Mouse (Mus musculus) midbrain, postnatal 0 days (tissue): ENCODE measurements around the gene Wdr83. TPM values are rescaled to one million over a fixed set of nuclear protein-coding genes. Genes with fewer than 3 reads are reported as not detected.
"Not testable (repeated sequence)": the region's sequence is repeated elsewhere in the genome, so short reads cannot be mapped to it uniquely, and the experiment has no call there.

Experiments used
- ATAC-seq: fragments of 200-750 bp; cut with Nextera tagmentation; 2 replicates; pipeline ENCODE4 v1.8.0; 2017; ENCODE audit warnings: moderate number of reproducible peaks, mild to moderate bottlenecking, moderate TSS enrichment, moderate library complexity; ENCODE audit not compliant: low FRiP score
- DNase-seq: peaks from one replicate; pipeline ENCODE4 v3.0.0-alpha.2; 2015; ENCODE audit warnings: low spot score
- H3K27ac ChIP-seq: fragments of 300-500 bp; sonication (generic); 2 replicates; pipeline ENCODE4 v1.5.1; 2014; ENCODE audit warnings: low read depth, mild to moderate bottlenecking, low read length, mixed read lengths
- H3K27me3 ChIP-seq: fragments of 300-500 bp; sonication (generic); 2 replicates; pipeline ENCODE4 v1.6.1; 2014; ENCODE audit warnings: low read length, control low read depth, mixed read lengths; ENCODE audit not compliant: insufficient read depth
- H3K36me3 ChIP-seq: fragments of 300-500 bp; sonication (generic); 2 replicates; pipeline ENCODE4 v1.6.1; 2014; ENCODE audit warnings: low read length, control low read depth, mixed read lengths; ENCODE audit not compliant: insufficient read depth
- H3K4me1 ChIP-seq: fragments of 300-500 bp; sonication (generic); 2 replicates; pipeline ENCODE4 v1.6.1; 2014; ENCODE audit warnings: mild to moderate bottlenecking, control low read depth, antibody characterized with exemption, low read length, mixed read lengths; ENCODE audit not compliant: insufficient read depth
- H3K4me2 ChIP-seq: fragments of 300-500 bp; sonication (generic); 2 replicates; pipeline ENCODE4 v1.6.1; 2014; ENCODE audit warnings: low read depth, mild to moderate bottlenecking, low read length, mixed read lengths; ENCODE audit not compliant: poor library complexity, severe bottlenecking
- H3K4me3 ChIP-seq: fragments of 300-500 bp; sonication (generic); 2 replicates; pipeline ENCODE4 v1.5.1; 2014; ENCODE audit warnings: low read depth, mild to moderate bottlenecking, low read length, moderate library complexity
- H3K9ac ChIP-seq: fragments of 300-500 bp; sonication (generic); replicated peaks from 2 replicates; pipeline ENCODE4 v1.6.1; 2014; ENCODE audit warnings: mild to moderate bottlenecking, low read length, moderate library complexity, mixed read lengths; ENCODE audit not compliant: poor library complexity, severe bottlenecking
- H3K9me3 ChIP-seq: fragments of 300-500 bp; sonication (generic); 2 replicates; pipeline ENCODE4 v1.6.1; 2016; ENCODE audit warnings: low read length, control low read depth
- CTCF ChIP-seq: IDR thresholded peaks from 2 replicates; pipeline ENCODE4 v1.5.1; 2016; ENCODE audit warnings: antibody characterized with exemption, mild to moderate bottlenecking
- WGBS: fragments of 180-500 bp; shearing (Covaris S2); extraction: QIAGEN DNeasy Blood & Tissue Kit; methylation state at CpG from one replicate; pipeline ENCODE4 v1.1.7; 2014; 5-methylcytosine and 5-hydroxymethylcytosine counted together
- polyA plus RNA-seq: library from polyadenylated mRNA; unstranded; fragments of >200 nt; fragmentation: Nextera tagmentation; extraction: Ambion mirVana; gene quantifications from 2 replicates; pipeline ENCODE4 v1.2.1, GENCODE M21; 2015
- total RNA-seq: library from RNA; depleted of rRNA; stranded (reverse); fragments of >200 nt; gene quantifications from 2 replicates; pipeline ENCODE4 v1.2.3, GENCODE M21; 2014

The Wdr83 gene
- total and polyA plus RNA-seq, 2 experiments from 2014 or later = 34.1 to 37.0 TPM

- H3K9me3 ChIP-seq = no peaks in the 10 kb centered on the region
- H3K4me3 ChIP-seq = peak within 1 kb of the TSS; percentile 49
- 0 out of 2 replicates have a peak within 1 kb of the TSS, but pooled peaks have one; percentile 12 for H3K27ac ChIP-seq
- peak within 1 kb of the TSS; percentile 69 for H3K4me2 ChIP-seq
- 0 out of 2 replicates have a peak, but pooled peaks cover 5% of the 10 kb centered on the region for H3K4me1 ChIP-seq
- DNase-seq (peak; percentile 87), ATAC-seq (peak; percentile 86)
- 2% methylated on average over 30 of the region's 30 CpGs for WGBS
- peaks cover 3% of the 10 kb centered on the region; the same call in 1 of the 2 replicates for H3K36me3 ChIP-seq
- peak within 1 kb of the TSS; percentile 60 for H3K9ac ChIP-seq
- peak; percentile 60 for TF ChIP-seq CTCF
- H3K27me3 ChIP-seq = no peaks in the 10 kb centered on the region
Measured at GRCm38 (mm10) chr8:85083108-85083813, 2.2 kb upstream of the Wdr83 start, which contains the start of gene Man2b1. Man2b1 (plus strand) TSS chr8:85083270.

GRCm38 (mm10) chr8:85082169-85082568 lies 1.1 kb upstream of the Wdr83 start:
- not testable (repeated sequence) for H3K27ac ChIP-seq, DNase-seq, H3K9ac ChIP-seq, H3K27me3 ChIP-seq, H3K4me2 ChIP-seq, H3K4me1 ChIP-seq, H3K9me3 ChIP-seq, H3K36me3 ChIP-seq, ATAC-seq, H3K4me3 ChIP-seq
- WGBS = 93% methylated on average over 4 of the region's 4 CpGs

GRCm38 (mm10) chr8:85080532-85081215 lies 432 bp downstream of the Wdr83 start, which contains the start of gene Wdr83os:
Wdr83os (plus strand) TSS chr8:85080740.
- peak within 1 kb of the TSS; percentile 82 for H3K9ac ChIP-seq
- peak within 1 kb of the TSS; percentile 82 for H3K4me3 ChIP-seq
- peak within 1 kb of the TSS; percentile 94 for H3K4me2 ChIP-seq
- no peaks in the 10 kb centered on the region for H3K27me3 ChIP-seq
- H3K27ac ChIP-seq = peak within 1 kb of the TSS; percentile 72
- ATAC-seq = no peak
- H3K4me1 ChIP-seq = 0 out of 2 replicates have a peak, but pooled peaks cover 5% of the 10 kb centered on the region
- H3K9me3 ChIP-seq = no peaks in the 10 kb centered on the region
- WGBS = under 1% methylated on average over 30 of the region's 30 CpGs
- H3K36me3 ChIP-seq = peaks cover 16% of the 10 kb centered on the region
- TF ChIP-seq CTCF = no peak
- peak; percentile 80 for DNase-seq

GRCm38 (mm10) chr8:85080214-85080531 lies 933 bp downstream of the Wdr83 start:
- Histone ChIP-seq H3K4me1 (0 out of 2 replicates have a peak, but pooled peaks cover 5% of the 10 kb centered on the region), H3K27me3 (no peaks in the 10 kb centered on the region), H3K4me2 (peak overlapping the region; percentile 94), H3K4me3 (peak overlapping the region; percentile 82), H3K36me3 (peaks cover 20% of the 10 kb centered on the region), H3K27ac (peak overlapping the region; percentile 72), H3K9me3 (no peaks in the 10 kb centered on the region), H3K9ac (peak overlapping the region; percentile 82)
- no peak for DNase-seq
- ATAC-seq = no peak
- under 1% methylated on average over 24 of the region's 25 CpGs for WGBS
- TF ChIP-seq CTCF = no peak

- WGBS = 3% methylated on average over 2 of the region's 2 CpGs
- Histone ChIP-seq H3K9me3 (no peaks in the 10 kb centered on the region), H3K4me2 (no peak overlapping the region), H3K27me3 (no peaks in the 10 kb centered on the region), H3K36me3 (peaks cover 34% of the 10 kb centered on the region), H3K27ac (no peak overlapping the region), H3K4me1 (0 out of 2 replicates have a peak, but pooled peaks cover 5% of the 10 kb centered on the region), H3K4me3 (no peak overlapping the region), H3K9ac (no peak overlapping the region)
- peak; percentile 100 for TF ChIP-seq CTCF
- peak; percentile 93 for DNase-seq
- ATAC-seq = peak; percentile 57; the same call in 1 of the 2 replicates
Measured at GRCm38 (mm10) chr8:85076993-85077392, 4.1 kb downstream of the Wdr83 start.

- Histone ChIP-seq H3K4me1 (0 out of 2 replicates have a peak, but pooled peaks cover 5% of the 10 kb centered on the region), H3K9ac (no peak overlapping the region), H3K27ac (no peak overlapping the region), H3K27me3 (no peaks in the 10 kb centered on the region), H3K4me2 (no peak overlapping the region), H3K4me3 (no peak overlapping the region), H3K9me3 (no peaks in the 10 kb centered on the region), H3K36me3 (peaks cover 34% of the 10 kb centered on the region)
- no peak for ATAC-seq
- 72% methylated on average over 9 of the region's 9 CpGs for WGBS
- no peak for DNase-seq
- TF ChIP-seq CTCF = peak; percentile 62
Measured at GRCm38 (mm10) chr8:85076001-85076400, 5.1 kb downstream of the Wdr83 start.
